Comparison of ENCODE assay signal across 6 mouse cellular contexts in the genomic region with DNA sequence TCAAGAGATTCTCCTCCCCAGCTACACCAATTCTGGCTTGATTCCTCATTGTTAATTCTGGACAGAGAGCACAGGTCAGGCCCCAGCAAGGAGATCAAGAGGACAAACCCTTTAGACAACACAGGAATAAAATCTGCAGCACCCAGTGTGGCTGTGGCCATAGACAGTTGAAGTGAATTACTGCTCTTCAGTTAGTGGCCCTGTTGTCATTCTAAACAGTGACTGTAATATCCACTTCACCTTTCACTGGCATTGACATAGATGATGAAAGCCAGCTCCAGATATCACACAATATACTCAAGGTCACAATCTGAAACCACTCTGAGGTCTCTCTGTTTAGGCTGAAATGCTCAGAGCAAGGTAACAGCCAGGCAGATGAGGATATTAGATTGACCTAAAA. TPM values are rescaled to one million over a fixed set of nuclear protein-coding genes. Genes with fewer than 3 reads are reported as not detected.
"Had no signal": no experiment of that assay in that cellular context is flagged by ENCODE, and none has a peak within 500 bp of the region (broad histone marks: within the 10 kb centered on the region; RNA-seq: fewer than 3 reads in every experiment).

No protein-coding gene starts in this region.

RNA-seq across cellular contexts. Expression of gene Zfp981, which starts 56.7 kb away (rescaled TPM):
- polyA plus RNA-seq: small intestine, adult 2 months; spleen, adult 2 months; stomach, embryonic 15.5 days; stomach, embryonic 16.5 days; stomach, postnatal 0 days; thymus, adult 2 months had no signal
